Mouse (Mus musculus): ENCODE measurements around the gene Vps37b. TPM values are rescaled to one million over a fixed set of nuclear protein-coding genes. Genes with fewer than 3 reads are reported as not detected.

Vps37b gene
- polyA plus RNA-seq, 1 experiment: 22.6 TPM

GRCm38 (mm10) chr5:124035806-124036205 is 3.7 kb upstream of the Vps37b start:
- Histone ChIP-seq H3K27me3 (replicated peaks; ENCODE audit: control insufficient read depth, insufficient read depth, low read length) (no peaks in the 10 kb centered on the region), H3K4me1 (ENCODE audit: control insufficient read depth, insufficient read depth, low read length) (peaks cover 3% of the 10 kb centered on the region; the same call in 1 of the 2 replicates), H3K36me3 (ENCODE audit: control insufficient read depth, insufficient read depth, low read length) (no peaks in the 10 kb centered on the region), H3K27ac (ENCODE audit: insufficient read depth, low read depth, low read length) (no peak overlapping the region), H3K4me3 (ENCODE audit: insufficient read depth, low read depth, low read length) (no peak overlapping the region)
- 79% methylated on average over 8 of the region's 8 CpGs for WGBS
- DNase-seq: no peak
- TF ChIP-seq POLR2A (IDR thresholded peaks at IDR 0.05; ENCODE audit: low read depth, low read length) (no peak), CTCF (conservative IDR thresholded peaks at IDR 0.05; ENCODE audit: insufficient read depth, insufficient read length, low read depth, low read length) (no peak)

- TF ChIP-seq POLR2A (IDR thresholded peaks at IDR 0.05; ENCODE audit: low read depth, low read length) (no peak), CTCF (conservative IDR thresholded peaks at IDR 0.05; ENCODE audit: insufficient read depth, insufficient read length, low read depth, low read length) (no peak)
- no peaks in the 10 kb centered on the region for H3K36me3 ChIP-seq (ENCODE audit: control insufficient read depth, insufficient read depth, low read length)
- H3K27me3 ChIP-seq (replicated peaks; ENCODE audit: control insufficient read depth, insufficient read depth, low read length): no peaks in the 10 kb centered on the region
- H3K27ac ChIP-seq (ENCODE audit: insufficient read depth, low read depth, low read length): no peak overlapping the region
- H3K4me1 ChIP-seq (ENCODE audit: control insufficient read depth, insufficient read depth, low read length): peaks cover 3% of the 10 kb centered on the region; the same call in 1 of the 2 replicates
- DNase-seq: no peak
- H3K4me3 ChIP-seq (ENCODE audit: insufficient read depth, low read depth, low read length): no peak overlapping the region
- 85% methylated on average over 9 of the region's 9 CpGs for WGBS
Measured at GRCm38 (mm10) chr5:124035406-124035805, 3.3 kb upstream of the Vps37b start.

- Histone ChIP-seq H3K27ac (ENCODE audit: insufficient read depth, low read depth, low read length) (no peak overlapping the region), H3K27me3 (replicated peaks; ENCODE audit: control insufficient read depth, insufficient read depth, low read length) (no peaks in the 10 kb centered on the region), H3K36me3 (ENCODE audit: control insufficient read depth, insufficient read depth, low read length) (no peaks in the 10 kb centered on the region), H3K4me1 (ENCODE audit: control insufficient read depth, insufficient read depth, low read length) (peaks cover 3% of the 10 kb centered on the region; the same call in 1 of the 2 replicates), H3K4me3 (ENCODE audit: insufficient read depth, low read depth, low read length) (no peak overlapping the region)
- no peak for TF ChIP-seq POLR2A (IDR thresholded peaks at IDR 0.05; ENCODE audit: low read depth, low read length)
- no peak for TF ChIP-seq CTCF (conservative IDR thresholded peaks at IDR 0.05; ENCODE audit: insufficient read depth, insufficient read length, low read depth, low read length)
- WGBS: 77% methylated on average over 11 of the region's 11 CpGs
- DNase-seq: no peak
Measured at GRCm38 (mm10) chr5:124034471-124034870, 2.4 kb upstream of the Vps37b start.

GRCm38 (mm10) chr5:124031068-124031955 is 758 bp downstream of the Vps37b start:
- Histone ChIP-seq H3K4me3 (ENCODE audit: insufficient read depth, low read depth, low read length) (peak overlapping the region; percentile 90), H3K27me3 (replicated peaks; ENCODE audit: control insufficient read depth, insufficient read depth, low read length) (no peaks in the 10 kb centered on the region), H3K36me3 (ENCODE audit: control insufficient read depth, insufficient read depth, low read length) (no peaks in the 10 kb centered on the region), H3K4me1 (ENCODE audit: control insufficient read depth, insufficient read depth, low read length) (peaks cover 16% of the 10 kb centered on the region), H3K27ac (ENCODE audit: insufficient read depth, low read depth, low read length) (peak overlapping the region; percentile 57)
- no peak for DNase-seq
- WGBS: 6% methylated on average over 26 of the region's 26 CpGs
- TF ChIP-seq CTCF (conservative IDR thresholded peaks at IDR 0.05; ENCODE audit: insufficient read depth, insufficient read length, low read depth, low read length): no peak

- Histone ChIP-seq H3K27ac (ENCODE audit: insufficient read depth, low read depth, low read length) (no peak overlapping the region), H3K27me3 (replicated peaks; ENCODE audit: control insufficient read depth, insufficient read depth, low read length) (no peaks in the 10 kb centered on the region), H3K4me3 (ENCODE audit: insufficient read depth, low read depth, low read length) (peak overlapping the region; percentile 90), H3K4me1 (ENCODE audit: control insufficient read depth, insufficient read depth, low read length) (peaks cover 24% of the 10 kb centered on the region), H3K36me3 (ENCODE audit: control insufficient read depth, insufficient read depth, low read length) (no peaks in the 10 kb centered on the region)
- no peak for DNase-seq
- WGBS: 47% methylated on average over 12 of the region's 12 CpGs
- TF ChIP-seq CTCF (conservative IDR thresholded peaks at IDR 0.05; ENCODE audit: insufficient read depth, insufficient read length, low read depth, low read length) (no peak), POLR2A (IDR thresholded peaks at IDR 0.05; ENCODE audit: low read depth, low read length) (no peak)
Measured at GRCm38 (mm10) chr5:124030386-124031067, 1.5 kb downstream of the Vps37b start.

GRCm38 (mm10) chr5:124029220-124030035 is 2.6 kb downstream of the Vps37b start:
- Histone ChIP-seq H3K27me3 (replicated peaks; ENCODE audit: control insufficient read depth, insufficient read depth, low read length) (no peaks in the 10 kb centered on the region), H3K36me3 (ENCODE audit: control insufficient read depth, insufficient read depth, low read length) (no peaks in the 10 kb centered on the region), H3K27ac (ENCODE audit: insufficient read depth, low read depth, low read length) (no peak overlapping the region), H3K4me3 (ENCODE audit: insufficient read depth, low read depth, low read length) (no peak overlapping the region), H3K4me1 (ENCODE audit: control insufficient read depth, insufficient read depth, low read length) (peaks cover 35% of the 10 kb centered on the region)
- TF ChIP-seq CTCF (conservative IDR thresholded peaks at IDR 0.05; ENCODE audit: insufficient read depth, insufficient read length, low read depth, low read length) (no peak), POLR2A (IDR thresholded peaks at IDR 0.05; ENCODE audit: low read depth, low read length) (no peak)
- WGBS: 60% methylated on average over 19 of the region's 19 CpGs
- no peak for DNase-seq

All from kidney, adult 2 months (tissue).